Mouse (Mus musculus) hindbrain, embryonic 13.5 days (tissue): ENCODE data around the gene Dcdc2c. TPM values are rescaled to one million over a fixed set of nuclear protein-coding genes. Genes with fewer than 3 reads are reported as not detected.

Source experiments
- ATAC-seq: fragments of 200-750 bp; cut with Nextera tagmentation; 2 replicates; pipeline ENCODE4 v1.8.0; 2017; ENCODE audit warnings: moderate TSS enrichment; ENCODE audit not compliant: low FRiP score
- H3K27ac ChIP-seq: fragments of 300-500 bp; sonication (generic); 2 replicates; pipeline ENCODE4 v1.5.1; 2015; ENCODE audit warnings: inconsistent platforms, mild to moderate bottlenecking, moderate library complexity
- H3K27me3 ChIP-seq: fragments of 300-500 bp; sonication (generic); 2 replicates; pipeline ENCODE4 v1.6.1; 2015; ENCODE audit warnings: mild to moderate bottlenecking, inconsistent platforms
- H3K36me3 ChIP-seq: fragments of 300-500 bp; sonication (generic); 2 replicates; pipeline ENCODE4 v1.6.1; 2015; ENCODE audit warnings: mild to moderate bottlenecking, inconsistent platforms
- H3K4me1 ChIP-seq: fragments of 300-500 bp; sonication (generic); replicated peaks from 2 replicates; pipeline ENCODE4 v1.6.1; 2015; ENCODE audit warnings: inconsistent platforms
- H3K4me2 ChIP-seq: fragments of 300-500 bp; sonication (generic); 2 replicates; pipeline ENCODE4 v1.6.1; 2015; ENCODE audit warnings: inconsistent platforms, mild to moderate bottlenecking, moderate library complexity
- H3K4me3 ChIP-seq: fragments of 300-500 bp; sonication (generic); 2 replicates; pipeline ENCODE4 v1.5.1; 2015; ENCODE audit warnings: mild to moderate bottlenecking, inconsistent platforms
- H3K9ac ChIP-seq: fragments of 300-500 bp; sonication (generic); 2 replicates; pipeline ENCODE4 v1.6.1; 2015; ENCODE audit warnings: mild to moderate bottlenecking, inconsistent platforms
- H3K9me3 ChIP-seq: fragments of 300-500 bp; sonication (generic); 2 replicates; pipeline ENCODE4 v1.6.1; 2016; ENCODE audit warnings: inconsistent platforms
- WGBS: fragments of 180-500 bp; shearing (Covaris S2); methylation state at CpG from one replicate; pipeline ENCODE4 v1.1.7; 2015; 5-methylcytosine and 5-hydroxymethylcytosine counted together
- polyA plus RNA-seq: library from polyadenylated mRNA; unstranded; fragments of >200 nt; fragmentation: Nextera tagmentation; extraction: Ambion mirVana; gene quantifications from 2 replicates; pipeline ENCODE4 v1.2.1, GENCODE M21; 2015

Dcdc2c gene
- polyA plus RNA-seq, 1 experiment from 2014 or later: 0.30 TPM

- no peak overlapping the region for H3K27ac ChIP-seq
- H3K27me3 ChIP-seq: no peaks in the 10 kb centered on the region
- no peak overlapping the region for H3K9ac ChIP-seq
- WGBS: 85% methylated on average over 6 of the region's 6 CpGs
- no peaks in the 10 kb centered on the region for H3K36me3 ChIP-seq
- H3K4me2 ChIP-seq: no peak overlapping the region
- no peak overlapping the region for H3K4me3 ChIP-seq
- no peaks in the 10 kb centered on the region for H3K4me1 ChIP-seq
- ATAC-seq: no peak
- H3K9me3 ChIP-seq: no peaks in the 10 kb centered on the region
Measured at GRCm38 (mm10) chr12:28575366-28576070, 23.3 kb upstream of the Dcdc2c start.

- H3K27ac ChIP-seq: no peak overlapping the region
- WGBS: 85% methylated on average over 2 of the region's 2 CpGs
- no peak overlapping the region for H3K4me2 ChIP-seq
- ATAC-seq: no peak
- H3K36me3 ChIP-seq: no peaks in the 10 kb centered on the region
- H3K9ac ChIP-seq: no peak overlapping the region
- no peaks in the 10 kb centered on the region for H3K27me3 ChIP-seq
- H3K4me1 ChIP-seq: no peaks in the 10 kb centered on the region
- no peaks in the 10 kb centered on the region for H3K9me3 ChIP-seq
- no peak overlapping the region for H3K4me3 ChIP-seq
Measured at GRCm38 (mm10) chr12:28572241-28572640, 20.0 kb upstream of the Dcdc2c start.

GRCm38 (mm10) chr12:28551775-28552174 is 424 bp downstream of the Dcdc2c start:
- Histone ChIP-seq H3K4me2 (peak overlapping the region; percentile 26; the same call in 1 of the 2 replicates), H3K9me3 (no peaks in the 10 kb centered on the region), H3K9ac (no peak overlapping the region), H3K4me1 (peaks cover 7% of the 10 kb centered on the region), H3K36me3 (no peaks in the 10 kb centered on the region), H3K27ac (no peak overlapping the region; the same call in 1 of the 2 replicates), H3K27me3 (no peaks in the 10 kb centered on the region), H3K4me3 (no peak overlapping the region)
- ATAC-seq: no peak
- WGBS: 65% methylated on average over 18 of the region's 18 CpGs

- no peak for ATAC-seq
- Histone ChIP-seq H3K9me3 (no peaks in the 10 kb centered on the region), H3K27ac (no peak overlapping the region), H3K4me3 (no peak overlapping the region), H3K4me2 (no peak overlapping the region), H3K27me3 (no peaks in the 10 kb centered on the region), H3K9ac (no peak overlapping the region), H3K4me1 (peaks cover 7% of the 10 kb centered on the region), H3K36me3 (no peaks in the 10 kb centered on the region)
- WGBS: 65% methylated on average over 4 of the region's 4 CpGs
Measured at GRCm38 (mm10) chr12:28548887-28549286, 3.3 kb downstream of the Dcdc2c start.

- Histone ChIP-seq H3K9me3 (0 out of 2 replicates have a peak, but pooled peaks cover 7% of the 10 kb centered on the region), H3K27ac (no peak overlapping the region), H3K4me2 (no peak overlapping the region), H3K9ac (no peak overlapping the region), H3K4me1 (no peaks in the 10 kb centered on the region), H3K36me3 (no peaks in the 10 kb centered on the region), H3K27me3 (no peaks in the 10 kb centered on the region), H3K4me3 (no peak overlapping the region)
- WGBS: 69% methylated on average over 1 of the region's 1 CpGs
- no peak for ATAC-seq
Measured at GRCm38 (mm10) chr12:28514264-28514775, 37.9 kb downstream of the Dcdc2c start.

- H3K36me3 ChIP-seq: no peaks in the 10 kb centered on the region
- no peak overlapping the region for H3K4me2 ChIP-seq
- H3K9me3 ChIP-seq: 0 out of 2 replicates have a peak, but pooled peaks cover 7% of the 10 kb centered on the region
- H3K9ac ChIP-seq: no peak overlapping the region
- H3K27ac ChIP-seq: no peak overlapping the region
- 35% methylated on average over 5 of the region's 5 CpGs for WGBS
- no peaks in the 10 kb centered on the region for H3K4me1 ChIP-seq
- ATAC-seq: no peak
- H3K4me3 ChIP-seq: no peak overlapping the region
- H3K27me3 ChIP-seq: no peaks in the 10 kb centered on the region
Measured at GRCm38 (mm10) chr12:28509699-28510280, 42.4 kb downstream of the Dcdc2c start.

GRCm38 (mm10) chr12:28494289-28494688 is 57.9 kb downstream of the Dcdc2c start:
- Histone ChIP-seq H3K9ac (no peak overlapping the region), H3K27me3 (no peaks in the 10 kb centered on the region), H3K4me2 (no peak overlapping the region), H3K4me3 (no peak overlapping the region), H3K9me3 (no peaks in the 10 kb centered on the region), H3K27ac (no peak overlapping the region), H3K36me3 (no peaks in the 10 kb centered on the region), H3K4me1 (no peaks in the 10 kb centered on the region)
- ATAC-seq: no peak
- 89% methylated on average over 5 of the region's 5 CpGs for WGBS

GRCm38 (mm10) chr12:28482483-28483160 is 69.6 kb downstream of the Dcdc2c start:
- H3K4me3 ChIP-seq: no peak overlapping the region
- no peaks in the 10 kb centered on the region for H3K4me1 ChIP-seq
- no peak overlapping the region for H3K9ac ChIP-seq
- WGBS: 75% methylated on average over 10 of the region's 10 CpGs
- ATAC-seq: no peak
- no peaks in the 10 kb centered on the region for H3K27me3 ChIP-seq
- H3K9me3 ChIP-seq: no peaks in the 10 kb centered on the region
- no peaks in the 10 kb centered on the region for H3K36me3 ChIP-seq
- H3K27ac ChIP-seq: no peak overlapping the region
- H3K4me2 ChIP-seq: no peak overlapping the region

- Histone ChIP-seq H3K9me3 (no peaks in the 10 kb centered on the region), H3K4me3 (no peak overlapping the region), H3K4me2 (no peak overlapping the region), H3K9ac (no peak overlapping the region), H3K4me1 (peaks cover 9% of the 10 kb centered on the region), H3K27ac (0 out of 2 replicates have a peak overlapping the region, but pooled peaks have one; percentile 24), H3K27me3 (no peaks in the 10 kb centered on the region), H3K36me3 (no peaks in the 10 kb centered on the region)
- 0% methylated on average over 2 of the region's 2 CpGs for WGBS
- peak; percentile 80 for ATAC-seq
Measured at GRCm38 (mm10) chr12:28460951-28461431, 91.2 kb downstream of the Dcdc2c start.

GRCm38 (mm10) chr12:28460523-28460922 is 91.7 kb downstream of the Dcdc2c start:
- no peaks in the 10 kb centered on the region for H3K36me3 ChIP-seq
- H3K9ac ChIP-seq: no peak overlapping the region
- H3K4me3 ChIP-seq: no peak overlapping the region
- no peak for ATAC-seq
- no peaks in the 10 kb centered on the region for H3K9me3 ChIP-seq
- peaks cover 9% of the 10 kb centered on the region for H3K4me1 ChIP-seq
- no peaks in the 10 kb centered on the region for H3K27me3 ChIP-seq
- WGBS: 15% methylated on average over 7 of the region's 7 CpGs
- H3K27ac ChIP-seq: no peak overlapping the region
- H3K4me2 ChIP-seq: no peak overlapping the region

- H3K27ac ChIP-seq: no peak overlapping the region
- H3K36me3 ChIP-seq: no peaks in the 10 kb centered on the region
- no peak overlapping the region for H3K4me3 ChIP-seq
- H3K4me2 ChIP-seq: no peak overlapping the region
- ATAC-seq: no peak
- no peaks in the 10 kb centered on the region for H3K27me3 ChIP-seq
- no peak overlapping the region for H3K9ac ChIP-seq
- WGBS: 96% methylated on average over 5 of the region's 5 CpGs
- H3K9me3 ChIP-seq: no peaks in the 10 kb centered on the region
- peaks cover 9% of the 10 kb centered on the region for H3K4me1 ChIP-seq
Measured at GRCm38 (mm10) chr12:28458786-28459185, 93.4 kb downstream of the Dcdc2c start.

- Histone ChIP-seq H3K27me3 (no peaks in the 10 kb centered on the region), H3K36me3 (no peaks in the 10 kb centered on the region), H3K4me3 (no peak overlapping the region), H3K27ac (no peak overlapping the region), H3K4me2 (no peak overlapping the region), H3K4me1 (peaks cover 5% of the 10 kb centered on the region; the same call in 1 of the 2 replicates), H3K9ac (no peak overlapping the region), H3K9me3 (no peaks in the 10 kb centered on the region)
- no peak for ATAC-seq
- 71% methylated on average over 5 of the region's 5 CpGs for WGBS
Measured at GRCm38 (mm10) chr12:28436536-28436935, 115.7 kb downstream of the Dcdc2c start.
